Mouse (Mus musculus) lung, embryonic 16.5 days (tissue): ENCODE results near the gene Stxbp6. TPM values are rescaled to one million over a fixed set of nuclear protein-coding genes. Genes with fewer than 3 reads are reported as not detected.

Source experiments
- ATAC-seq: fragments of 200-750 bp; cut with Nextera tagmentation; 2 replicates; pipeline ENCODE4 v1.8.0; 2017; ENCODE audit warnings: low read depth, mild to moderate bottlenecking, moderate library complexity
- H3K27ac ChIP-seq: fragments of 300-500 bp; sonication (generic); 2 replicates; pipeline ENCODE4 v1.5.1; 2014; ENCODE audit warnings: mild to moderate bottlenecking, control low read depth, low read length
- H3K27me3 ChIP-seq: fragments of 300-500 bp; sonication (generic); 2 replicates; pipeline ENCODE4 v1.6.1; 2014; ENCODE audit warnings: low read depth, low read length, mixed read lengths; ENCODE audit not compliant: control insufficient read depth, insufficient read depth
- H3K36me3 ChIP-seq: fragments of 300-500 bp; sonication (generic); 2 replicates; pipeline ENCODE4 v1.6.1; 2014; ENCODE audit warnings: low read length; ENCODE audit not compliant: control insufficient read depth, insufficient read depth
- H3K4me1 ChIP-seq: fragments of 300-500 bp; sonication (generic); replicated peaks from 2 replicates; pipeline ENCODE4 v1.6.1; 2014; ENCODE audit warnings: low read length, mixed read lengths; ENCODE audit not compliant: control insufficient read depth, insufficient read depth
- H3K4me2 ChIP-seq: fragments of 300-500 bp; sonication (generic); 2 replicates; pipeline ENCODE4 v1.6.1; 2014; ENCODE audit warnings: low read depth, low read length, control low read depth
- H3K4me3 ChIP-seq: fragments of 300-500 bp; sonication (generic); 2 replicates; pipeline ENCODE4 v1.5.1; 2014; ENCODE audit warnings: mild to moderate bottlenecking, low read length, control low read depth
- H3K9ac ChIP-seq: fragments of 300-500 bp; sonication (generic); 2 replicates; pipeline ENCODE4 v1.6.1; 2014; ENCODE audit warnings: low read length, control low read depth
- H3K9me3 ChIP-seq: fragments of 300-500 bp; sonication (generic); 2 replicates; pipeline ENCODE4 v1.6.1; 2016; ENCODE audit warnings: low read length; ENCODE audit not compliant: control insufficient read depth
- WGBS: fragments of 180-500 bp; shearing (Covaris S2); extraction: QIAGEN DNeasy Blood & Tissue Kit; methylation state at CpG from one replicate; pipeline ENCODE4 v1.1.7; 2014; 5-methylcytosine and 5-hydroxymethylcytosine counted together
- polyA plus RNA-seq: library from polyadenylated mRNA; unstranded; fragments of >200 nt; fragmentation: Nextera tagmentation; extraction: Ambion mirVana; gene quantifications from 2 replicates; pipeline ENCODE4 v1.2.1, GENCODE M21; 2015

The Stxbp6 gene
- polyA plus RNA-seq, 1 experiment from 2014 or later: 14.2 TPM

DNA sequence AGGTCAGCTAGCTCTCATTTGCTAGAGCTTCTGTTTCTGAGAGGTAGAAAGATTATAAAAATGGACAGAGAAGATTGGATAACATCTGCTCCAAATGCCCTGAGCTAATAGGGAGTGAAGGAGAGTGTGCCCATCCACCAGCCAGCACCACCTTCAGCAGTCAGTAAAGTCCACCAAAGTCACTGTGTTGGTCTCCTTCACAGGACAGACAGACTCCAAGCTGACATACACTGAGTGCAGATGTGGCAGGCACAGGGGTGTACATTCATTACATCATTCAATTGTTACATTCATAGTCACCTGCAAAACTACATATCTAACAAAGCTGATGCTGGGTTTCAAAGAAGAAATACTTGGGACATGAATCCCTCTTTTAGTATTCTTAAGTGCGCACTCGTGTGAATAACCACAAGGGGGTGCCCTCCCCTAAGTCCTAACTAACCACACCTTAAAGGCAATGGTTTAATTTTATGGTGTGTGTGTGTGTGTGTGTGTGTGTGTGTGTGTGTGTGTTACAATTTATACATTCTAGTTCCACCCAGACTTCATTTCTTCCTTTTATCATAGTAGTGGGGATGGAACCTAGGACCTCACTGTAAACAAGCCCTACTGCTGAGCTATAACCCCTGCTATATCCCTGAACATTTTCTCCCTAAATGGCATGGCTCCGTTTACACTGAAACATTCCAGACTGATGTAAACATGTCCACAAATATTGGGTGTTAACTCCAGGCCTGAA, 225.9 kb downstream of the Stxbp6 start:
- no peaks in the 10 kb centered on the region for H3K9me3 ChIP-seq
- peak; percentile 54 for ATAC-seq
- no peak overlapping the region for H3K9ac ChIP-seq
- no peak overlapping the region for H3K4me3 ChIP-seq
- no peak overlapping the region for H3K4me2 ChIP-seq
- no peaks in the 10 kb centered on the region for H3K27me3 ChIP-seq
- H3K4me1 ChIP-seq: peaks cover 2% of the 10 kb centered on the region; the same call in 1 of the 2 replicates
- H3K36me3 ChIP-seq: no peaks in the 10 kb centered on the region
- 28% methylated on average over 3 of the region's 3 CpGs for WGBS
- H3K27ac ChIP-seq: no peak overlapping the region

DNA sequence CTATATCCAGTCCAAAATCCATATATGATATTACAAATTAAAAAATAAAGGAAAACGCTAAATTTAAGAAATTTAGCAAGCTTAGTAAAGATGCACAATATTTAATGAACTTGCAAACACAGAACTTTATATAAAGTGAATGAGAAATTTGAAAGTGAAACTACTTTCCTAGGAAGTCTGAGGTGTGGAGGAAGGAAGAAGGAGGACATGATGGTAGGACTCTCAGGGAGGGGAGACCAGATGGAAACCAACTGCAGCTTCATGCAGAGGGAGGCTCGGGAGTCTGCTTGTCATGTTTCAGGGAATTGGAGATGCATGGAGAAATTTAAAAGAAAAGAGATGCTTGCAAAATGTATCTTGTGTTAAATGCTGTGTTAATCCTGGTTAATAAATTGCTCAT, 233.9 kb downstream of the Stxbp6 start:
- no peak overlapping the region for H3K9ac ChIP-seq
- no peaks in the 10 kb centered on the region for H3K27me3 ChIP-seq
- H3K4me3 ChIP-seq: no peak overlapping the region
- ATAC-seq: no peak
- H3K36me3 ChIP-seq: no peaks in the 10 kb centered on the region
- WGBS: 65% methylated on average over 2 of the region's 2 CpGs
- H3K27ac ChIP-seq: no peak overlapping the region
- H3K4me2 ChIP-seq: no peak overlapping the region
- H3K4me1 ChIP-seq: no peaks in the 10 kb centered on the region
- no peaks in the 10 kb centered on the region for H3K9me3 ChIP-seq

DNA sequence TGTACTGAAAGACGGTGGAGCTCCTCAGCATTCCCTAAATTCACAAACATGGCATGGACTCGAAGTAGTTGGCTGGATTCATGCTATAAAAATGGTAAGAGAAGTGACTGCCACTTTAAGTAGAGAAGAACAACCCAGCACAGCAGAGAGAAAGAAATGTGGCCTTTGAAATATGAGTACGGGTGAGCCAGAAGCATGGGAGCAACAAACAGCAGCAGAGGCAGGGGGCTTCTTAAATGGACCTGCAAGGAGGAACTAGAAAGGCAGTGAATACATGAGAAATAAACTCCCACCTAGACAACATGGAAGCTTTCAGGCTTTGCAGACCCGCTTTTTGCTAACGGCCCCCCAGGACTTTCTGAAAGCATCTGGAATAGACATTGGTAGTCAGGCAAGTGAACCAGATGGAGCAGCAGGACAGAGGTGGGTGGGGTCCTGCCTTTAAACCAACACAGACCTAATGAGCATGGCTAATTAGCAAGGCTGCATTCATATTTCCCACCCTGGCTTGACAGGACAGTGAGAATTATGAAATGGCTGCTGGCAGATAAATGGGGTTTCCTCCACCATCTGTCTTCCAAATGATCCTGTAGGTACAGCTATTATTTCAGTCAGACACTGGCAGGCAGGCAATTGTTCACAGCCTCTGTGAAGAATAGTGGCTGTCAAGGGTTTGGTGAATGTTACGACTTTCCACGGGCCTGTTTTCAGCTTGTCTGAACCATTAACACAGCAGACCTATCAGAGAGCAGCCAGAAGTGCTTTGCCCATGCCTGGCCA, 234.7 kb downstream of the Stxbp6 start:
- Histone ChIP-seq H3K27ac (no peak overlapping the region), H3K4me1 (no peaks in the 10 kb centered on the region), H3K4me3 (no peak overlapping the region), H3K27me3 (no peaks in the 10 kb centered on the region), H3K4me2 (no peak overlapping the region), H3K36me3 (no peaks in the 10 kb centered on the region), H3K9me3 (no peaks in the 10 kb centered on the region), H3K9ac (no peak overlapping the region)
- ATAC-seq: no peak
- 42% methylated on average over 7 of the region's 7 CpGs for WGBS

DNA sequence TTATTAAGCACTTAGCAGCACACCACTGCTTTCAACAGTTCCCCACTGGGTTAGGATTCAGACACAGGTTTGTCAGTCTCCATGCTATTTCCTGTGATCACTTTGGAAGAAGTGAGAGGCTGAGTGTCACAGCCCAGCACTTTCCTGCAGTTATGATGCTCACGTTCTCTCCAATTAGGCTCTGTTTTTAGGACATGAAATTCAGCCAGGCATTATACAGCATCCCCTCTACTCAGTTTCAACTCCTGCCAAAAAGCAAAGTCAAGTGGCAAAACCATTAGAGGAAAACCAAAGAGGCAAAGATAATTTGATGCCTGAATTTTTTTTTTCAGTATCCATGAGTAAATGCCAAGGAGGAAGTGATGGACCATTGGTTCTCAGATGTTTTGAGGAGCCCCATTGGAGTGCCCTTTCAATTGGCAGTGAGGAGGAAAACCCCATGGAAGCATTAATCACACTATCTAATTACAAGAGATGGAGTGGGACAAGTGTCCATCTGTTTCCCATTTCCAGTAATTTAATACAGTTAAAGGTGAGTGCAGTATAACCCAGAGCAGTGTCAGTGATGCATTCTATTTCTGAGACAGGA, 238.5 kb downstream of the Stxbp6 start:
- no peak overlapping the region for H3K4me2 ChIP-seq
- H3K27me3 ChIP-seq: no peaks in the 10 kb centered on the region
- H3K4me3 ChIP-seq: no peak overlapping the region
- no peak for ATAC-seq
- WGBS: 73% methylated on average over 1 of the region's 1 CpGs
- H3K27ac ChIP-seq: no peak overlapping the region
- H3K9ac ChIP-seq: no peak overlapping the region
- H3K9me3 ChIP-seq: no peaks in the 10 kb centered on the region
- no peaks in the 10 kb centered on the region for H3K36me3 ChIP-seq
- no peaks in the 10 kb centered on the region for H3K4me1 ChIP-seq

DNA sequence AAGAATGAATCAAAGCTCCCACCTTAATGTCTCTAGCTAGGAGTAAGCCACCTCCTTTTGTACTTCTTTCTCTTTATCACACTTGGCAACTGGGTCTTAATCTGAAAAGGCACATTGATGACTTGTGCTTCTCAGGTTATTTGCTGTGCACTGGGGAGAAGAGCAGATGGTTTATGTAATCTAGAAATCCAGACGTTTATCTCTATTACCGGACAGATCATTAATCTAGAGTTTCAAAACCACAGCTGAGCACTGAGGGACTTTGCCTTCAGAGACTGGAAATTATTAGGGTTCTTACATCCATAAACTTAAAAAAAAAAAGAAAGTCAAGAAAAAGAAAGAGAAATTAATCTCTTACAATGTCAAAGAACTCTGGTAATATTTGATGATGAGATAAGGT, 262.6 kb downstream of the Stxbp6 start:
- H3K9ac ChIP-seq: no peak overlapping the region
- H3K27me3 ChIP-seq: no peaks in the 10 kb centered on the region
- no peaks in the 10 kb centered on the region for H3K4me1 ChIP-seq
- H3K36me3 ChIP-seq: no peaks in the 10 kb centered on the region
- no peak overlapping the region for H3K27ac ChIP-seq
- no peak overlapping the region for H3K4me3 ChIP-seq
- 27% methylated on average over 2 of the region's 2 CpGs for WGBS
- no peak overlapping the region for H3K4me2 ChIP-seq
- H3K9me3 ChIP-seq: no peaks in the 10 kb centered on the region
- no peak for ATAC-seq

DNA sequence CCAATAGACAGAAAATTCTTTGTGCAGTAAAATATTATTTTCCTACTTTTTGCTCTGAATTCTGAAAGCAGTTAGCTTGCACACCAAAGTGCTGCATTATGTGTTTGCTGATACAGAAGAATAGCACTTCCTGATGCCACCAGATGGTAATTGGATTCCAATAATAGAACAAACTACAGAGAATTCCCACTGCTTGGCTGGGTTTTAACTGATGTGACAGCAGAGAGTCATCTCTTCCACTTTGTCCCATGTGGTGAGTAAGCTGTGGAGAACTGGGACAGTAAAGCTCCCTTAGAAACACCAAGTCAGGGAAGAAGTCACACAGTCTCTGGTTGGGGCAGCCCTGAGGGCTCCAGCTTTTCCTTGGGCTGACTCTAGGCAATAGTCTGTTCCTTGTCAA, 270.3 kb downstream of the Stxbp6 start:
- Histone ChIP-seq H3K27ac (no peak overlapping the region), H3K9me3 (no peaks in the 10 kb centered on the region), H3K9ac (no peak overlapping the region), H3K4me3 (no peak overlapping the region), H3K27me3 (no peaks in the 10 kb centered on the region), H3K4me1 (no peaks in the 10 kb centered on the region), H3K4me2 (no peak overlapping the region), H3K36me3 (no peaks in the 10 kb centered on the region)
- no peak for ATAC-seq
